Mouse (Mus musculus): ENCODE results near the gene Jade1.

Gene Jade1

DNA sequence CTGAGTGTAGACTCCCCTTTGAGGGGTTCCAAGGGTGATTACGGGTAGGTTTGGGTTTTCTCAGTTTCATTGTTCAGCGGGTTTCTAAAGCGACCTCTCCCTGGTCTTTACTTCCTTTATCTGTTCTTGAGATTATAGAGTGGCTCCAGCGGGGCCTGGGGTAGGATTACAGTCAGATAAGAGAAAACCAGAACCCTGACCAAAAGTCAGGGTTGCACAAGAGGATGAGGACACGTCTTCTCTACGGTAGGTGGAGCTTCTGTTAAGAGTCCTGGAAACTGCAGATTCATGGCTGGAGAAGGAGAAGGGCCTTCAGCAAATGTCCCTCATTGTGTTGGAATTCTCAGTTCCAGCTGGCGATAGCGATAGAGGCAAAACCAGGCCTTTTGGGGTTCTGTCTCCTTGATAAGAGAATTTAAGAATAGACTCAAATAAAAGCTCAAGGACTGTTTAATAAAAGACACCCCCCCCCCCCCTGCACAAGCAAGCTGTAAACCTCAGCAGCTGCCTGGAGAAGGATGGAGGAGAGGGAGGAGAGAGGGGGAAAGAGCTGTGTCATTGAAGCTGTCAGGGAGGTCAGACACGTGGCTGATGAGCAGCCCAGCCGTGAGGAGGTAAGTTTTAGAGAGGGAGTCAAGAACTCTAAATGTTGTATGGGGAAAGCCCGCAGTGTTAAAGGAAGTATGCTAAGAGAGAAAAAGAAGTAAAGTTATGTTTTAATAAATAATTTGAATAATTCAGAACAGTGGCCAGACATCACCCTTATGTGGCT, 2.6 kb upstream of the Jade1 start:
- DNase-seq: no peak

- no peak for DNase-seq
These were observed 1.9 kb upstream of the Jade1 start for GRCm38 (mm10) chr3:41553681-41554080.

GRCm38 (mm10) chr3:41554480-41555475, 753 bp upstream of the Jade1 start:
- DNase-seq: no peak

DNA sequence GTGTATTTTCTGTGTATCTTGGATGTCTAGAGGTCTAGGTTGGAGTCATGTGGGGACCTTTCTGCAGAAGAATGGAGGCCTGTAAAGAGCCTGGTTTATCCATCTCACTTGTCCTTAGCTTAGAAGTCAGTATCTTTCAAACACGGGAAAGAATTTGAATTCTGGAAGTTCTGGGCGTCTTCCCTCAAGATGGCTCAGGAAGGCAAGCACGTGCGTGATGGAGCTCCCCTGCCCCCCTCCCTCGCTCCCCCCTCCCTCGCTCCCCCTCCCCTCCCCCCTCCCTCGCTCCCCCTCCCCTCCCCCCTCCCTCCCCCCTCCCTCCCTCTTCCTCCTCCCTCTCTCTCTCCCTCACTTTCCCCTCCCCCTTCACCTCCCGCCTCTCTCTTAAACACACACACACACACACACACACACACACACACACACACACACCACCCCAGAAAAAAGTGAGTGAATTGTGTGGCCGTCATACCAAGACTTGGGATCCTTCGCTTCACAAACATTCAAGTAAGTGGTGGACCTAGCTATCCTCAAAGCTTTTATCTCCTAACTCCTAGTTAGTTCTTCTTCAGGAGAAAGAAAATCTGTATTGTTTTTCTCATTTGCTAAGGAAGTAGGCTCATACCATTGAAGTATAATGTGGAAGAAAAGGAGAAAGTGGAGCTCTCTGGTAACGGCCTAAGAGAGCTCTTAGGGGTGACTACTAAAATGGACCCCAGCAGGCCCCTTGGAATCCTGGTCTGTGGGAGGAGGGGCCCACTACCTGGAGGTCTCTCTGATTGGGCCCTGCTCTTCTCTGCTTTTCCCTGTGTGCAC, 1.1 kb downstream of the Jade1 start:
- DNase-seq: no peak

DNA sequence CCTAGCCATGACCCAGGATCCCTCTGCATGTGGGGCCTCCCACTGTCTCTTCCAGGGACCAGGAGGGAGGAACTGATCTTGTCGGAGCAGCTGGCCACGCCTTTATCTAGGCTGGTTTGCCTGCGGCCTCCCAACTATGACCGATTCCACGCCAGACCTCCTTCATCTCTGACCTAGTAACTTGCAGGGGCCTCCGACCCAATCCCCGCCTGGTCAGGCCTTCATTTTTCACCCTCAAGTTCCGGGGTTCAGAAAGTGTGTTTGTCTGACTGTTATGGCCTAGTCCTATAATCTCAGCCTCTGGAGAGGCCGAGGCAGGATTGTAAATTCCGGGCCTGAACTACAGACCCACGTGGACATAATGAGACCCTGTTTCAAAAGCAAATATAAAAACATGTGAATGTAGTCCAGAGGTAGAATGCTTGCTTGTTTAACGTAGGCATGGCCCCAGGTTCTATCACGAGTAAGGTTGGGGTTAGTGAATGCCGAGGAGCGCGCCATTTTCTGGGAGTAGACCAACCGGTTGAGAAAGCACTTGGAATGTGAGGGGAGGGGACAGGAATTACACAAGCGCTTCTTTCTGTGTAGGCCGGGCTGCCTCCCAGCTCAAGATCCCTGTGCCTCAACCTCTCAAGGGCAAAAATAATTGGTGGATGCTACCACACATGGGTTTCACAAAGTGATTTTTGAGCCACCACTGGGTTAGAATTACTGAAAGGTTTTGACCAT, 1.9 kb downstream of the Jade1 start:
- no peak for DNase-seq

DNA sequence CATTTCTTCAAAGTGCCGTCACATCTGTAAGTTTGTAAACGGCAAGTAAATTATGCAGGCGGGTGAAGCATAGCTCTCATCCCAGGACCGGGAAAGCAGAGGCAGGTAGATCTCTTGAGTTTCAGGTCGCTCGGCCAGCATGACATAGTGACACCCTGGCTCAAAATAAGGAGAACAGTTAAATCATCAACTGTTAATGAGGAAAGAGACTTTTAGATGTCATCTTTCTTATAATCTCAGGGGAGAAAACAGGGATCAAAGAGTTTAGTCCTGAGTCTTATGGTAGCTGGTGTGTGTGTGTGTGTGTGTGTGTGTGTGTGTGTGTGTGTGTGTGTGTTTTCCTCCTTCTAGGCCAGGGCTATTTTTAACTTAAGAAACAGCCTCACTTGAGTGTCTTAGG, 5.0 kb downstream of the Jade1 start:
- no peak for DNase-seq

- DNase-seq: no peak
These were observed 6.3 kb downstream of the Jade1 start for GRCm38 (mm10) chr3:41561787-41562186.

DNA sequence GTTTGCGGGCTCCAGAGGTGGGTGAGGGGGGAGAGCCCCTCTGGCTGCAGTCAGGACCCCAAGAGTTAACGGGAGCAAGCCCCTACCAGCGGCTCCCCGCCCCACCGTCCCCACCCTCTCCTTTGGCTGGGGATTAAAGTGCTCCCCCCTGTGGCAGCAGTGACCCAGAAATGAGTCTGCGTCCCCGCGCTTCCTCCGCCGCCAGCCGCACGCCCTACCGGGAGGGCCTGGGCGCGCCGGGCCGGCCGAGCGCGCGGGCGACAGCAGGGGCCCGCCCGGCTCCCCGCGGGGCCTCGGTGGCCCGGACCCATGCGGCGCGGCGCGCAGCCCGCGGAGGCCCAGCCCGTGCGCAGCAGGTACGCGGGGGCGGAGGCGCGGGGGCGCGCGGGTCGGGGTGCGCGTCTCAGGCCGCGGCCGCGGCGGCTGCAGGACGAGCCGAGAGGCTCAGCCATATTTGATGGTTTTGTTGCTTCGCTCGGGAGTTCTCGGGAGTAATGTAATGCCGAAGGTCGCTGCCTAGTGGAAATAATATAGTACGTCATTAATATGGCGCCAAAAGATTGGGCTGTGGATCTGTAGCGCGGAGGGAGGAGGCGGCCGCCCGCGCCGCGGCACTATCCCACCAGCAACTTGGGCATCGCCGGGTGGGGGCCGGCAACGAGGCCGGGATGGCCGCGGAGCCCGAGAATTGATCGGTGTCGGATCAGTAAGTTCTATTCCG, 7.8 kb downstream of the Jade1 start:
- DNase-seq: peak; percentile 89

GRCm38 (mm10) chr3:41563997-41564396, 8.5 kb downstream of the Jade1 start:
- no peak for DNase-seq

GRCm38 (mm10) chr3:41564471-41565213, 9.1 kb downstream of the Jade1 start:
- DNase-seq: peak; percentile 93

DNA sequence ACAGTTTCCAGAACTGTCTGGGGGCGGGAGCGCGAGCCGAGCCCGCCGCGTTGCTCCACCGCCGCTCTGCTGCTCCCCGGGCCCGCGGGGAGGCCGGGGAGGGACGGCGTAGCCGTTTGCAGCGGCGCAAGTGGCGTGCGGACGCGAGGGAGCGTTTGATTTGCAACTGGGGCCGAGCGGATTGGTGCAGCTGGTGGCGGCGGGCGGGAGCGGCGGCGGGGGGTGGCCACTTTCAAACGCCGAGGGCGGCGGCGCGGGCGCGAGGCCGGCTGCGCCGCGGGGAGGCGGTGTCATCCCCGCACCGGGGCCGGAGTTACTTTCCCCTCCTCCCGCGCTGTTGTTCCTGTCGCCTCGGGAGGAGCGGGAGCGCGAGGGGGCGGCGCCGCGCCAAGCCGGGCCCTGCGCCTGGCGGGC, 9.9 kb downstream of the Jade1 start:
- DNase-seq: peak; percentile 92

DNA sequence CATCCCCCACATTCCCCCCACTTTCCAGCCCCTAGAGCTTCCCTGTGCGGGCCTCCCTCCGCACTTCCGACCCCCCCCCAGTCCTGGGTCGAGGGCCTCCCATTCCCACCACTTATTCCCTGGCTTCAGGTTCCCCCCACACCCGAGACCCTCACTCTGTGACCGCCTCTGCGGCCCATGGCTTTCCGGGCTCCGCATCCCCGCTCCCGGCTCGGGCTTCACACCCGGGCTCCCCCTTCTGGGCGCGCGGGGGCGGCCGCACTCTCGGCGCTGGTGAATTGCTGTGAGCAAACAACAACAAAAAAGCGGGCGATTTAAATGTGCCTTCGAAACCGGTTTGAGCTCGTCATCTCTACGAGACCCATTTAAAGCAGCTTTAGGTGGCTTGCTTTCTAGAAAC, 10.4 kb downstream of the Jade1 start:
- peak; percentile 91 for DNase-seq

DNA sequence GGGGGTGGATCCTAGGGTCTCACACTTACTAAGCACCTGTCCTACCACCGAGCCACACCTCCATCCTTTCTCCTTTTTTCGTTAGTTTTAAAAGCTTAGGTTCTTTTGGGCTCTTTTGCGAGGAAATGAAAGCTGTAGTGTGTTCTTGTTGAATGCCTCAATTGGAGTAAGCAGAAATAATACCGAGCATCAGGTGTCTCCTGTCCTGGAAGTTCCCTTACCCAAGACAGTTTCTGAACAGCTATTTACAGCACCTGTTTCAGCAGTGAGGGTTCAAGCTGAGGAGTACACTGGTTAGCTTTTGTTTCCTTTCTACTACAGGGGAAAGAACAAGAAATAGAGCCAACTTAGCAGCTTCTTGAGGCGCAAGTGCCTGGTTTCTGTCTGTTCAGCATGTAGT, 14.4 kb downstream of the Jade1 start:
- no peak for DNase-seq

DNA sequence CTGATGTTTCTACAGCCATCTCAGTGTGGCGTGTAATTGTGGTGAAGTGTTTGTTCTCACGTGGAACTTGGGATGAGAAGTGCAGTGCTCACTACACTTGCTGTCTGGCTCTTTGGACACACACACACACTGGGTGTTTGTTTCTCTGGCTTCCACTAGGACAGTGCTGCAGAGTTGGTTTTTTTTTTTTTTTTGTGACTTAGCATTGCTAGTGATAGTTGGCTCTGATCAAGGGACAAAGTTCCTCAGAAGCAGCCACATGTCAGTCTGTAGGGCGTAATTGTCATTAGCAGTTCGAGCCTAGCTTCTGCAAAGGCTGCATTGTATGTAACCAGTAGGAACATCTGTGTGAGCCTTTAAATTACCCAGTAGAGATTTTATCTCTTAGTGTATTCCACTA, 16.6 kb downstream of the Jade1 start:
- DNase-seq: no peak

DNA sequence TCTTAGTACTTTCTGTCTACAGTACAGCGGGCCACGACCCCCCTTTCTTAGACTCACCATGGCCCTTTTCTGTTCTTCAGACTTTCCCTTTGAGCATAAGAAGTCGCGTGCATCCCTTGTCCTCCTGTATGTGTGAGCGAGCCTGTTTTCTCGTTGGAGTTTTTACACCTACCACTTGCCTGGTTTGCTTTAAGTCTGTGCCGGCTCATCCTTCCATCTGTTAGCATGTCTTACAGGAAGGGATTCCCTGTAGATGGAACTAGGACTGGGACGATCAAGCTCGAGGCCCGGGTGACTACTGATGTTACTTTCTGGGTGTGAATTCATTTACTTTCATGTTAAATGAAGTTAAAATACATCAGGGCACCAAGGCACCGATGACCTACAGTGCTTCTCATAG, 17.4 kb downstream of the Jade1 start:
- DNase-seq: no peak

- no peak for DNase-seq
These were observed 18.7 kb downstream of the Jade1 start for GRCm38 (mm10) chr3:41574208-41574607.

- peak; percentile 66 for DNase-seq
These were observed 19.3 kb downstream of the Jade1 start for GRCm38 (mm10) chr3:41574720-41575435.

DNA sequence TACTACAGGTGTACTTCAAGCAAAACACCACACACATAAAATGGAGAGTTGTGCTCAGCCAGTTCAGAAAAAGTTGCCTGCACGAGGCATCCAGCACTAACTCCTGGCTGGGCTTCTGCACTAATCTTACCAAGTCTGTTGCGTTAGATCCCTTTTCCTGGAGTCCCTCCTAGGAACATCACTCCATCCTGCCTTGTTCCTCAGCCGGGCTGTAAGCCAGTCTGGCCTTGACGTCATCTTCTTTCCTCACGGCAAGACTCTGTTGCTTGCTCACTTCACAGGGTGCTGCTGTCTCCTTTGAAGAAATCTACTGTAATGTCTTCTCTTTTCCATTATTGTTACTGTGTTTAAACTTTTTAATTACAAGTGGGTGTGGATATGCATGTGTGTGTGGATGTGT, 20.4 kb downstream of the Jade1 start:
- no peak for DNase-seq

- no peak for DNase-seq
These were observed 21.7 kb downstream of the Jade1 start for GRCm38 (mm10) chr3:41577240-41577639.

GRCm38 (mm10) chr3:41579873-41580272, 24.3 kb downstream of the Jade1 start:
- no peak for DNase-seq

All from kidney, postnatal 14 days (tissue).